Mouse (Mus musculus) A20 (cell line): ENCODE data around the gene Rsad1.

Experiments
- DNase-seq: peaks from one replicate; pipeline ENCODE4 v3.0.0-alpha.2; 2011; ENCODE audit warnings: low read depth, low spot score

Rsad1 gene

DNA sequence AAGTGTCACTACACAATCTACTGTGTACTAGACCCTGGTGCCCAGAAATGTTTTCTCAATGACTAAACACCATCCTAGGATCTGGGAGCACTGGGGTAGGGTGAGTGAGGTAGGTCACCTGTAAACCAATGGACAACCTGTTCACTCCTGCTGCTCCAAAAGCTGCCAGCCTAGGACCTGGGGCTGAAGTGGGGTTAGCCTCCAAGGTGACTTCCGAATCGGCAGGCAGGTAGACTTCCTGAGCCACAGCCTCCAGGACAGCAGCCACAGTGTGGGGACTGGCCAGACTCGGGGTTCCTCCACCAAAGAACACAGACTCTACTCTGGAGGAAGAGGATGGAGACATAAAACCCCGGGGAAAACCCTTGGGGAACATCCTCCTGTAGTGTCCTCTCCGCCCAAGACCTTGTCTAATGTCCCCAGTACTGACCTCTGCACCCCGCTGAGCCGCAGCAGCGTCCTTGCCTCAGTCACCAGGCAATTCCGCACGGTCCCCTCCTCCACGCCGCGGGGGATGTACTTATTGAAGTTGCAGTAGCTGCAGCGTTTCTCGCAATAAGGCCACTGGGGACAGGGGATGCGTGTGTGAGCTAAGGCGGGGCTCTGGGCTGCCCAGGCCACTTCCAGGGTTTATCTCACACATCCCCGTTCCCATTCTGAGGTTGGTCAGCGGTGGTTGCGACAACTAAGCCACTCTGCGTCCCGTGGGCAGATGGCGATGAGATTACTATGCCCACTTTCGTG is 842 bp downstream of the Rsad1 start:
- DNase-seq: peak; percentile 6

DNA sequence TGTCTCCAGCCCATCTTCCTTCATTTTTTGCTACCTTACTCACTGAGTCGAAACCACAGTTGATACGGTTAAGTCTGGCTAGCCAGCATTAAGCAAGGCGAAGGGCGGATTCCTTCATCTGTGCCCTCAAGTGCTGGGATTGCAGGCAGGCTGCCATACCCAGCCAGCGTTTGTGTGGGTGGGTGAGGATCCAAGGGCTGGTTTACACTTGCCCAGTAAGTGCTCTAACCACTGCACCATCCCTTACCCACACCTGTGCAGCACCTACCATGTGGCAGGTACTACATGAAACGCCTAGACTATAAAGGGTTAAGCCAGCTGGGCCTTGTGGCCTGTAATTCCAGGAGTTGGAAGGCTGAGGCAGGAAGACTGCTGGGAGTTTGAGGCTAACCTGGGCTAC is 1.8 kb downstream of the Rsad1 start:
- DNase-seq: no peak

DNA sequence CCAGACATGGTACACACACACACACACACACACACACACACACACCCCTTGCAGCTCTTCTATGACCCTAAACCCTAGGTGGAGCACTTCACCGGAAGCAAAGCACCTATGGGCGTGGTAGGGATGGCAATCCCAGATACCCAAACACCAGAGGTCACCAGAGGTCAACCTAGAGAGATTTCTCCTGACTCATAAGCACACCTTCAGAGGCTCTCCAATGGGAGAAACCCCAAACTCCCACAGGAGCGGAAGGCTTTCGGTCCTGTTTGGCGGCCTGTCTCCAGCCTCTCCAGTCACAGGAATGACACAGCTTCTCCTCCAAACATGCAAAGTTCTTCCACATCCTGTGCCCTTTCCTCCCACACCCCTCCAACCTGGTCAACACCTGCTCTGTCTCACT is 2.7 kb downstream of the Rsad1 start:
- no peak for DNase-seq

DNA sequence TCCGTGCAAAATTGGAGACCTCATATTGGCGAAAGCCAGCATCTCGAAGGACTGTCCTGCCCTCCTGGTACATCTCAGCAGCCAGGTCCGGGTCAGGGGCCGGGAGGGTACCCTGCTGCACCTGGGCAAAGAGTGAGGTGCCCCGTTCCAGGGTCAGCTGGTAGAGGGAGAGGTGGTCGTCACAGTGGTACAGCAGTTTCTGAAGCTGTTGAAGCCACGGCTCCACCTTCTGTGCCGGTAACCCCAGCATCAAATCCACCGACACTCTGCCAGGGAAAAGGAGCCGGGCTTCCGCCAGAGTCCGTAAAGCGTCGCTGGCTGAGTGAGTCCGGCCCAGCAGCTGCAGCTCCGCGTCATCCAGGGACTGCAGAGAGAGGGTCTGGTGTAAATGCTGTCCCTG is 4.6 kb downstream of the Rsad1 start:
- DNase-seq: no peak

DNA sequence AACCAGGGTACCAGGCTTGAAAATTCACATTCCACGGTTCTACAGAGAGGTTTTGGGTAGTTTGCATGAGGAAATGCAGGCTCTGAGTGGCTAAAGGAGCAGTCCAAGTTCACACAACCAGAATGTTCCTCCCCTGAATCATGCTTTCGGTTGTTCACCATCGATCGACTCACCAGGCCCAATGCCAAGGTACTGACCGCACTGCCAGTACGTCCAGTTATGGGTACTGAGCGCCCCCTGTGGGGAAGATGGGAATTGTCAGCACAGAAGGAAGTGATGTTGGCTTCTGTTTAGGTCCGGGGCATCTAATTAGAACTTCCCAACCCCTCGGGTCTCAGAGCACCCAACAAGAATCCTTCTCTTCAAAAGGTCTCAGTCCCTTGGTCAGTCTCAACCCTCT is 5.1 kb downstream of the Rsad1 start:
- DNase-seq: peak; percentile 72

DNA sequence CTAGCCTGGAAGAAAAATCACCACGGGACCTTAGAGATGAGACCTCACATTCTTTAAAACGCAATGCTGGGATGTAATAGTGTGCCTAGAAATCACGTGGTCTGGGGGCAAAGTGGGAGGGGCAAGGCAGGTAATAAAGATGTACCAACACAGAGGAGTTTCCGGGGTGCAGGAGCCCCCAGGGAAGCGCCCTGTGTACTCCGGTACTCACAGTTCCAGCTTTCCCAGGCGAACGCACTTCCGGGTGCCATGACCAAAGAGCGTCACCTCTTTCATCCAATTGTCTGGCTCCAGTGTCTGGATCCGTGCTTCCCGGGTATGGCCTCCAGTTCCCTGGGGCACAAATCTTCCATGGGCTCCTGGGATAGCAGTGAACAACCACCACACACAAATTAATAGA is 5.7 kb downstream of the Rsad1 start:
- DNase-seq: no peak

DNA sequence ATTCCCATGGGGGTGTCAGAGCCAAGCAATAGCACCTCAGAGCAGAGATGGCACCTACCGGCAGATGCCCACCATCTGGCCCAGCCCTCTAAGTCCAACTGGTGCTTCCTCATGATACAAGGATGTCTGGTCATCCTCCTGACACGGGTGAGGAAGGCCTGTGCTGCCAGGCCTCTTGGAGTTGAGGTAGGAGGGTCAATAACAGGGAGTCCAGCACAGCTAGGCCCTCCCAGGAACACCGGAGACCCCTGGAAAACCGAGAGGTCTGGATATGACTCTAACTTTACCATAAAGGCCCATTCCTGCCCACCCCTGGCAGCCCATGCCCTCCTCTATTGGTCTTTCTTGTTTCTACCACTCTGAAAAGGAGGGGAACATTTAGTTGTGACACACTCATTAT is 6.7 kb downstream of the Rsad1 start:
- DNase-seq: no peak

DNA sequence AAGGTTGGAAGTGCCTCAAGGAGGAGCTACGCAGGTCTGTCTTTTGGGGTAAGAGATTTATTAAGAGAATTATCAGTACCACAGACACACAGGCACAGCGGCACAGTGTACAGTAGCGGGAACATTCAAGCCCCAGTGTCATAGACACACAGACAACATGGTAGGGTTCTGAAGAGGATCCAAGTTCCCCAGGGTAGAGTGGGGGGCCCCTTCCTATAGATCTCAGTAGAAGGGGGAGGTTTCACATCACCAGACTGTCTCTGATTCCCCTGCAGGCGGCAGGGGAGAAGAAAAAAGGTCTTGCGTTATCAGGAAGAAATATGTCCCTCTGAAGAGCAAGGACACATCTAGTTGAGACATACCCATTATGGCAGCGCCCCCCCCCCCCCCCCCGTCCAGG is 9.3 kb downstream of the Rsad1 start:
- no peak for DNase-seq

DNA sequence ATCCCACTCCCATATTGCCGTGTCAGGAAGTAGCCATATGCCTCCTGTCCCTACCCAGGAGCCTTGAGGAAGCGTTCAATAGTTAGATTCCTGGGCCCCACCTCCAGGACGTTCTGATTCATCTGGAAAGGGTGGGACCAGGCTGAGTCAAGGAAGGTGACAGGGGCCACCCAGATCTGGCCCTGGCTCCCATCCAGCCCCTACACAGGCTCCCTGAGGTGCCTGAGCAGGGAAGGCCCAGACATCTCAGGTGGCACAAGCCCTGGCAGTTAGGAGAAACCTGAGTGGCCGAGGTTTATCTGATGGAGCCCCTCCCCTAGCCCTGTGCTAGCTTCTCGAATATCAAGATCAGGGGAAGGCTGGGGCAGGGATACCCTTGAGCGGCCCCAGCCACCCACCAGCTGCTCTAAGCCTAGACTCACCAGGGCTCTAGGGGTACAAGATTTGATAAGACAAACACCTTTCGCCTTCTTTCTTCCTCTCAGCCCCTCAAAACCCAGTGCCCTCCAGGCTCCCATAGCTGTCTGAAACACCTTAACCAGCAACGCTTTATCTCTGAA is 10.2 kb downstream of the Rsad1 start:
- no peak for DNase-seq

DNA sequence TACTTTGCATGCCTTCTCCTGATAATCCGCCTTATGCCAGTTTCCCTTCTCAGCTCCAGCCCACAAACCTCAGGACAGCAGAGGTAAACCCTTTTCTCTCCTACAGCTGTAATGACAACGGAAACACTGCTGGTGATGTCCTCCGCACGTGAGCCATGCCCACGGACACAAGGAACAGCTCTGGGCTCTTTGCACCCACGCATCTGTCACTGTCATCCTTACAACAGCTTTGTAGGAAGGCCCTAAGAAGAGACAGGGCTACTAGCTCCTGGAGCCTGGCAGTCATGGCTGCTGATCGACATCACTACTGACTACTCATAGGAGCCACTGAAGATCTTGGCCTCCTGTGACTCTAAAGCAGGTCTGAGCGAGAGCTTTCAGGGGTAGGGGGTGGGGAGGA is 15.9 kb downstream of the Rsad1 start:
- no peak for DNase-seq

DNA sequence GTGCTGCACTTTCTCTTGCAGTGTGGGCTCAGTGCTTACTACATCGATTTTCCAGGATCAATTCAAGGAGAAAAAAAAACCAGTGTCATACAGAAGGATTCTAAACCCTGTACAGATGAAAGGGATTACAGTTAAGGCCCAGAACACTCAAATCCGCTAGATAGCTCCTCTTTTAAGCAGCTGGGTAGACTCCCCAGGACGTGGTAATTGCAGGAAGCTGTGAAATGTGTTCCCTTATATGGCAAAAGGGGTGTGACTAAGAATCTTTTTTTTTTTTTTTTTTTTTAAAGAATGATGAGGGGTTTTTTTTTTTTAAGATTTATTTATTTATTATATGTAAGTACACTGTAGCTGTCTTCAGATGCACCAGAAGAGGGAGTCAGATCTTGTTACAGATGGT is 20.2 kb downstream of the Rsad1 start:
- DNase-seq: no peak

DNA sequence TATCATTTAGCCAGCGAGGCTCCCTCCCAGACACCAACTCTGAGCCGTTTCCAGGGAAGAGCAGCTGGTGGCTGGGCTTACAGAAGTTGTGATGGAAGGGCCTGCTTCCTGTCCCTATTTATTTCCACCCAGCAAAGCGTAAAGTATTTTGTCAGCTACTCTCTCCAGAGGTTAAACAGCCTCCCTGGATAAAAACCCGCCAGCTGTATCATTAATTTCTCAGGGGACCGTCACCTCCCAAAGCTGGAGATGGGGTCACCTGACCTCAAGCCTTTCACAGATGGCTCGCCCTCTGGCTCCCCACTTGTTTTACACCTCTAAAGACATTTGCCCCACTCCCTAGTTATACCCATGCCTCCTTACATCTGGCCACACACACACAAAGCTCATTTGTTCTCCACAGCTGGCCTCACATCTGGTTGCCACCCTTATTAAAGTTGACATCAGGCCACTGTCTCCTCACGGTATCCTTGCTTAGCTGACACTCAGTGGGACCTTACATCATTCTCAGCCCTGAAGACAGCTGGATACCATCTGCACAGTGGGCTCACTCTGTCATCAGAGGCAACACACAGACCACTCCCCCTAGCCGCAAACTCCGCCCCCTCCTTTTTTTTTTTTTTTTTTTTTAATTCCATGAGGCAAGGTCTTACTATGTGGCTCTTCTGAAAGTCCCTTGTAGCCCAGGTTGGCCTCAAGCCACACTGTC is 22.7 kb downstream of the Rsad1 start:
- no peak for DNase-seq

DNA sequence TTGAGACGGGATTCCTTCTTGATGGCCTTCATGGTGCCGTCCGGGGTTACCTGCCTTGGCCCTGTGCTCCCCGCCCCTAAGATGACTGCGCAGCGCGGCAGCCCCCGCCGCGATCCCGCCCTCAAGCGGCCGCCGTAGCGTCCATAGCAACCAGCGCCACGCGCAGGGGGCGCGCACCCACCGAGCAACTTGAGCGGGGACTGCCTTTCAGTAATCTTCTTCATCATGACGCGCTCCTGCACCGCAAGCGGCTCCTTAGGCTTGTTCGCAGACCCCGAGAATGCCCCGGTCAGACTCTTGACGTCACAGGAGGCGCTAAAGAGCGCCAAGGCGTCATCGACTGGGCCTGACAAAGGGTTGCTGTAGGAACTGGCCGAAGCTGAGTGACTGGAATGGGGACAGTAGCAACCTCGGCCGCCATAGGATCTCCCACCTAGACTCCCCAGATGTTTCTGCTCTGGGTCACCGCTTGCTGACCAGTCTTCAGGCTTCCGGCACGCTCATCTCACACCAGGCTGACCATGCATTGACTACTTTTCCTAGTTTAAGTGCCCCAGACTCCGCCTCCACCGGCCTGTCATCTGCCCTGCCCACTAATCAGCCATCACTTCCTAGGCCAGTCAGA is 27.7 kb downstream of the Rsad1 start, which contains the start of gene Mycbpap:
Gene Mycbpap, minus strand, starts transcription at position 524 of the 625 bp plus-strand sequence.
- peak; percentile 81 for DNase-seq

DNA sequence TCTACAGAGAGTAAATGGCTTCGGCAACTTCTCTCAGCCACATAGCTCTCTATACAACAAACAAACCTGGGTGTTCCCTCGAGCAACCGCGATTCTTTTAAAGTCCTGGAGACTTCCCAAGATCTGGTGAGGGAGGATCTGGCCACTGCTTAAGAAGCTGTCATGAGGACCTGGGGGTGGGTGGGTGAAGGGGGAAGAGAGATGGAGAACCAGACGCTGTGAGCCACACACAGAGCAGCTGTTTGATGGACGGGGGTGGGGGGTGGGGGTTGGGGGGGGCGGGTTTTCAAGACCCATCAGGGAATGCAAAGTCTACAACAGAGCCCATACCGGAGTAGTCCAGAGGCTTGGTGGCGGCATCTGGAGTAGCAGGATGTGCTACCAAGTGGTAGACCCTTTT is 35.6 kb downstream of the Rsad1 start:
- no peak for DNase-seq

DNA sequence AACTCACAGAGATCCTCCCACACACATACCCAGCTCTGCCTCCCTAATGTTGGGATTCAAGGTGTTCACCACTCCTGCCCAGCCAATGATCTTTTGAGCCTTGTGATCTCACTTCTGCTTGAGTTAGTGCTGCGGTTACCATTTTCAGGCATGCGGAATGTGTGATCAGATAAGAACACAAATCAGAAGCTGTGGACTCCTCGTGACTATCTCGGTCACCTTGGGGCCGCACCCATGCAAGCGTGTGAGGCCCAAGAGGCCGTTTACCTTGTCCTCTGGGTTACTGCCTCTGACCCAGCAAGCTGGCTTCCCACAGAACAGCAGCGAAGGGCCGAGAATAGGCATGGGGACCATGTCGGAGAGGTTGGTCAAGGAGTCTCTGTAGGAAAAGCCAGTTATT is 40.1 kb downstream of the Rsad1 start:
- DNase-seq: no peak

DNA sequence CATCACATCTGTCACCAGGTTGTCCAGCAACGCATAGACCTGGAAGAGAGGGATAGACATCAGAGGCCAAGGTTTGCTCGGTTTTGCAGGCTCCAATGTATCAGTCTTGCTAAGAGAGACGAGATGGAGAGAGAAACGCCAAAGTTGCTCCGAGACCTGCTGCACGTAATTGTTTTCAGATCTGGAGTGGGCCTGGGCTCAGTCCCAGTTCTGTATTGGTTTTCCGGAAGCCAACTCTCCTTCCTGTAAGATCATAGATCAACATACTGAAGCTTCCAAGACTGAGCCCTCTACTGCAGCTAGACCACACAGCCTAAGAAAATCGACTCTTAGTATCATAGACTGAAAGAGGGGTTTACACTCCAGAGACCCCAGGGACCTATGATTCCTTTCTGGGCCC is 47.6 kb downstream of the Rsad1 start:
- DNase-seq: no peak

DNA sequence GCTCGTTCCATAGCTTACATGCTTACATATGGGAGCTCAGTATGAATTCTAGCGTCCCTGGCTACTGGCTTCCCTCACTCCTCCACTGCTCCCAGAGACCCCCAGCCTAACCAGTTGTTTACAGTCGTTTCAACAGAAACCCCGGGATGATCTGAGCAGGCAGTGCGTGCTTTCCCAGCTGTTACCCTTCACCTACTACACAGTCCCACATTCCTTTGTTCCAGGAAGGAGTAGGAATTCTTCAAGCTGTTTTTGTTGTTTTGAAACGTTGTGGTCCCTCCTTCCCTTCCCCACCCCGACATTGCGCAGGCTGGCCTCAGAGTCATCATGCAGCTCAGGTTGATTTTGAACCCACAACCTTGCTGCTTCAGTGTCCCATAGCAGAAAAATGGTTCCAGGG is 48.7 kb downstream of the Rsad1 start:
- DNase-seq: no peak

DNA sequence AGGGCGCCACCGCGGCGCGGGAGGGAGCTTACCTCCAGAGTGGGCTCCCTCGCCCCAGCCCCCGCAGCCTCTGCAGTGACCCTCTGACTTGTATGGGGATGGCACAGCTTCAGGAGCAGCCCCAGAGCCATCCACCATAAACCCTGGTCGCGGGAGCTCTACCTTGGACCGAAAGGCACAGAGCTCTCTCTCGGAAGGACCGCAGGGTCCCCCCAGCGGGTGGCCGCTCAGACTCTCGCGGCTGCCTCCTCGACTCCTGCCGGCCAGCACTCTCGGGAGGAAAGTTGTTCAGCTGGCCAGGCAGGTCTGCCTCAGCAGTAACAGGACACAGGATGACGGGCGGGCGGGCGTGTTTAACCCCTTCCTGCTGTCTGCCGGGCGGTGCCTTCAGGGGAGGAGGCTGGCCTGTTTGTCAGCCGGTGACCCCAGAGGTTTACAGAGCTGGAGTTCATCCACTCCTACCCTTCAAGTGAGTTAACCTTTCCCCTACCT is 49.3 kb downstream of the Rsad1 start, which contains the start of gene Epn3:
Gene Epn3, minus strand, starts transcription at position 314 of the 492 bp plus-strand sequence.
- no peak for DNase-seq

DNA sequence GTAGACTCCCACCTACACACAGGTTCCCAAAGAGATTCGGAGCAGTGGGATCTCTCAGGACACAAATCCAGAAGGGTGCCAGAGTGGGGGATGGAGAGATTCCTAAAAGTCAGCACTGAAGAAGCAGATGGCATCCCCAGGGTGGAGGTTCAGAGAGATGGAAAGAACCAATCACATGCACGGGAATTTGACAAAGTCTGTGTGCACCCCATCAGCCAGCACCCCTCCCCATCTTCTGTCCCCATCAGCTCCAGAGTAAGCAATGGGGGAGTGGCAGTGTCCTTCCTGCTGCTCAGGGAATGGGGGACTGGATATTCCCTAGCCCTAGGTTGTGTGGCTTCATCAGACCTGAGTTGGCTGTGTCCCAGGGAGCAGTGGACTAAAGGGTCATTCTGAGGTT is 50.0 kb downstream of the Rsad1 start:
- DNase-seq: no peak

DNA sequence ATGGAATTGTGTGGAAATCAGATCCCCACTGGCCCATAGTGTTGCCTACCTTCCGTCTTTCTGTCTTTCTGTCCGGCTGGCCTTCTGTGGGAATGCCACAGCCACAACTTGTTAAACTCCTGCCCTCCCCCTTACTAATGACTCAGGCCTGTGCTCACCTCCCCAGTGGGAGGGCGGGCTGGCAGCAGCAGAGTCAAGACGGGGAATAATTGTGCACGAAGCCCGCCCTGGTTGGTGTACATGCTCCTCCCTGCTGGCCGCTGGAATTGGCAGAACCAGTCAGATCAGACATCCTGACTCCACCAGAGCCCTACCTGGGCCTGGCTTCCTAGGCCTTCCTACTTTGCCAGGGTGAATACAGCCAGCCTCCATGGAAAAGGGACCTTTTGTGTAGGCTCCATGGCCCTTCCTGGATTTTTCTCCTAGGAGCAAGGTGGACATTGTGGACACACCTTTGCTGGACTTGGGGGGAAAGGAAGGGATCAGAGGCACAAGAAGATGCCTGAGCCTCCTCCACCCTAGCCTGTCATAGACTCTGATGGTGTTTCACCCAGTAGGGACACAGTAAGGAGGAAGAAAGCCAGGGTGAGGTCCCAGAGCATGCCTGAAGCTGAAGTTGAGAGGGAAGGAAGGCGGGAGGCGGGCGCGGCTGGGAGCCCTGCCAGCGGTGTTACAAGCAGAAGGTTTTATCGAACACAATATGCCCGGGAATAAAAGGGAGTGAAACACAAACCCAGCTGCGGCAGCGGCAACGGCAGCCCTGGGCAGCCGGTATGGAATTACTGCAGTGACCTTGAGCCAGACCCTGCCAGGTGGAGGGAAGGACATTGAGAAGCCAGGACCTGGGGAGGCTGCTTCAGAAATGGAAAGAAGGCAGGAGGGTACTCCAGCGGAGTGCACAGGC is 50.7 kb downstream of the Rsad1 start:
- DNase-seq: no peak

DNA sequence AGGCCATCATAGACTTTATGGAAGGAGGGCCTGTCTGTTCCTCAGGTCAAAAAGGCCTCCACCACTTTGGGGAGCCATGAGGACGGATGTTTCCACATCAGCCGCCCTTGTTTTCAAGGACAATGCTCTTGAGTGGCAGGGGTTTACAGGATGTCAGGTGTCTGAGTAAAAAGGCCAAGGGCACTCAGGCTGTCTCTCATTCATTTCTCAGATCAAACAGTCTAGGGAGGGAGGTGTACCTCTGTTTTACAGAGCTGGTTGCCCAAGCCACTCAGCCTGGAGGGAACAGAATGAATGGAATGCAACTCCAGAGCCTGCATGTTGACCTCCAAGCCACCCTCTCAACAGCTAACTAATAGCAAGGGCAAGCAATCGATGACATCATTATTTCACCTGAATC is 53.6 kb downstream of the Rsad1 start:
- DNase-seq: no peak
